Mouse (Mus musculus) embryonic facial prominence, embryonic 10.5 days (tissue): ENCODE results near the gene Nipsnap2. TPM values are rescaled to one million over a fixed set of nuclear protein-coding genes. Genes with fewer than 3 reads are reported as not detected.
"Not testable (repeated sequence)": the region's sequence is repeated elsewhere in the genome, so short reads cannot be mapped to it uniquely, and the experiment has no call there.

Source experiments
- DNase-seq: peaks from one replicate; pipeline ENCODE4 v3.0.0-alpha.2; 2017; ENCODE audit warnings: low spot score
- H3K27ac ChIP-seq: fragments of 300-500 bp; sonication (generic); replicated peaks from 2 replicates; pipeline ENCODE4 v1.5.1; 2016; ENCODE audit warnings: mild to moderate bottlenecking
- H3K27me3 ChIP-seq: fragments of 300-500 bp; sonication (generic); replicated peaks from 2 replicates; pipeline ENCODE4 v1.6.1; 2016; ENCODE audit warnings: low read depth, mild to moderate bottlenecking; ENCODE audit not compliant: poor library complexity, severe bottlenecking
- H3K36me3 ChIP-seq: fragments of 300-500 bp; sonication (generic); replicated peaks from 2 replicates; pipeline ENCODE4 v1.6.1; 2016; ENCODE audit warnings: mild to moderate bottlenecking, moderate library complexity
- H3K4me1 ChIP-seq: fragments of 300-500 bp; sonication (generic); 2 replicates; pipeline ENCODE4 v1.6.1; 2016
- H3K4me3 ChIP-seq: fragments of 300-500 bp; sonication (generic); 2 replicates; pipeline ENCODE4 v1.5.1; 2016; ENCODE audit warnings: mild to moderate bottlenecking, moderate library complexity
- H3K9me3 ChIP-seq: fragments of 300-500 bp; sonication (generic); 2 replicates; pipeline ENCODE4 v1.6.1; 2016; ENCODE audit warnings: mild to moderate bottlenecking
- WGBS: fragments of 180-500 bp; shearing (Covaris S2); methylation state at CpG from one replicate; pipeline ENCODE4 v1.1.7; 2016; 5-methylcytosine and 5-hydroxymethylcytosine counted together
- polyA plus RNA-seq: library from polyadenylated mRNA; unstranded; fragments of >200 nt; fragmentation: Nextera tagmentation; extraction: Ambion mirVana; gene quantifications from 2 replicates; pipeline ENCODE4 v1.2.1, GENCODE M21; 2016

Nipsnap2 gene
- polyA plus RNA-seq, 1 experiment from 2014 or later, result 74.8 TPM

GRCm38 (mm10) chr5:129772433-129772832 lies 47.6 kb downstream of the Nipsnap2 start:
- Histone ChIP-seq H3K9me3 (no peaks in the 10 kb centered on the region), H3K4me3 (no peak overlapping the region), H3K27me3 (no peaks in the 10 kb centered on the region), H3K27ac (no peak overlapping the region), H3K4me1 (no peaks in the 10 kb centered on the region), H3K36me3 (peaks cover 28% of the 10 kb centered on the region)
- WGBS, result 88% methylated on average over 10 of the region's 10 CpGs
- DNase-seq, result no peak

GRCm38 (mm10) chr5:129773330-129773729 lies 48.5 kb downstream of the Nipsnap2 start:
- not testable (repeated sequence) for H3K27ac ChIP-seq, H3K27me3 ChIP-seq, H3K9me3 ChIP-seq, DNase-seq, H3K4me1 ChIP-seq, H3K4me3 ChIP-seq
- peaks cover 19% of the 10 kb centered on the region for H3K36me3 ChIP-seq
- WGBS, result 85% methylated on average over 4 of the region's 4 CpGs

DNA sequence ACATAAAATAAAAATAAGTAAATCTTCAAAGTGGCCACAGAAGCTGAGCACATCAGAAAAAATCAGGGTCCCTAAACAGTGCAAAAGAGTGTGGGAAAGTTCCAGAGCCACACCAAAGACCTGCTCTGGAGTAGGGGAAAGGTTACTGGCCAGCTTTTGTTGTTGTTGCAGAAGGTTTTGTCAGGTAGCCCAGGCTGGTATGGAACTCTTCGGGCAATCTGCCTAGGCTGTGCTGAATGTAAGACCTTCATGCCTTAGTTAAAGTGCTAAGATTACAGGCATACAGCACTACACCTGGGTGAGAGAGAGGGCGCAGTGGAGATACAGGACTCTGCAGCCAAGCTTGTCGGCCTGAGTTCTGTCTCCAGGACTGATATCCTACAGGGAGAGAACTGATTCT lies 49.8 kb downstream of the Nipsnap2 start:
- Histone ChIP-seq H3K36me3 (peaks cover 14% of the 10 kb centered on the region), H3K9me3 (no peaks in the 10 kb centered on the region), H3K27ac (no peak overlapping the region), H3K27me3 (no peaks in the 10 kb centered on the region), H3K4me1 (peaks cover 15% of the 10 kb centered on the region), H3K4me3 (no peak overlapping the region)
- 89% methylated on average over 3 of the region's 3 CpGs for WGBS
- DNase-seq, result no peak

GRCm38 (mm10) chr5:129778348-129778995 lies 53.6 kb downstream of the Nipsnap2 start:
- 44% methylated on average over 11 of the region's 11 CpGs for WGBS

GRCm38 (mm10) chr5:129778996-129779716 lies 54.3 kb downstream of the Nipsnap2 start:
- WGBS, result 2% methylated on average over 32 of the region's 32 CpGs
- Histone ChIP-seq H3K9me3 (no peaks in the 10 kb centered on the region), H3K36me3 (no peaks in the 10 kb centered on the region), H3K4me3 (peak overlapping the region; percentile 69), H3K4me1 (peaks cover 18% of the 10 kb centered on the region), H3K27me3 (no peaks in the 10 kb centered on the region), H3K27ac (peak overlapping the region; percentile 63)
- peak; percentile 88 for DNase-seq

More at GRCm38 (mm10) chr5:129778348-129778995, 53.6 kb downstream of the Nipsnap2 start:
- Histone ChIP-seq H3K4me1 (peaks cover 18% of the 10 kb centered on the region), H3K9me3 (no peaks in the 10 kb centered on the region), H3K36me3 (no peaks in the 10 kb centered on the region), H3K27me3 (no peaks in the 10 kb centered on the region), H3K4me3 (peak overlapping the region; percentile 69), H3K27ac (peak overlapping the region; percentile 63)
- no peak for DNase-seq

- WGBS, result 92% methylated on average over 3 of the region's 3 CpGs
- Histone ChIP-seq H3K9me3 (no peaks in the 10 kb centered on the region), H3K27ac (no peak overlapping the region), H3K4me3 (no peak overlapping the region), H3K4me1 (peaks cover 18% of the 10 kb centered on the region), H3K27me3 (no peaks in the 10 kb centered on the region), H3K36me3 (no peaks in the 10 kb centered on the region)
- no peak for DNase-seq
Measured at GRCm38 (mm10) chr5:129780131-129780530, 55.3 kb downstream of the Nipsnap2 start.

DNA sequence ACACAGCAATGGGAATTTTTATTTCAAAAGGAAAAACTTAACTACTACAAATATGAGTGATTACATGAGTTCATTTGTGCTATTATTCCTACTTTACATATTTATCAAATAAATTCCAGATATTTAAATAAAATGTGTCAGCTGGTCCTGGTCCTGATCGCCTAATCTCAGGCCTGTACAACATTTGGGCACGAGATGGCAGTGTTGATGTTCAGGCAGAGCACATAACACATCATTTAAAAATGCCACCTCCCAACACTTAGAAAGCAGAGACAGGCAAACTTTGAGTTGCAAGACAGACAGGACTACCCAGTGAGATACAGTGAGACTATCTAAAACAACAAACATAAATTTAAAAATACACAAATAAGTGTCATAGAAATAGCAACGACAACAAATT lies 57.3 kb downstream of the Nipsnap2 start:
- 49% methylated on average over 3 of the region's 3 CpGs for WGBS
- H3K36me3 ChIP-seq, result no peaks in the 10 kb centered on the region
- no peak overlapping the region for H3K27ac ChIP-seq
- H3K27me3 ChIP-seq, result no peaks in the 10 kb centered on the region
- DNase-seq, result no peak
- no peak overlapping the region for H3K4me3 ChIP-seq
- H3K4me1 ChIP-seq, result peaks cover 22% of the 10 kb centered on the region
- H3K9me3 ChIP-seq, result no peaks in the 10 kb centered on the region

DNA sequence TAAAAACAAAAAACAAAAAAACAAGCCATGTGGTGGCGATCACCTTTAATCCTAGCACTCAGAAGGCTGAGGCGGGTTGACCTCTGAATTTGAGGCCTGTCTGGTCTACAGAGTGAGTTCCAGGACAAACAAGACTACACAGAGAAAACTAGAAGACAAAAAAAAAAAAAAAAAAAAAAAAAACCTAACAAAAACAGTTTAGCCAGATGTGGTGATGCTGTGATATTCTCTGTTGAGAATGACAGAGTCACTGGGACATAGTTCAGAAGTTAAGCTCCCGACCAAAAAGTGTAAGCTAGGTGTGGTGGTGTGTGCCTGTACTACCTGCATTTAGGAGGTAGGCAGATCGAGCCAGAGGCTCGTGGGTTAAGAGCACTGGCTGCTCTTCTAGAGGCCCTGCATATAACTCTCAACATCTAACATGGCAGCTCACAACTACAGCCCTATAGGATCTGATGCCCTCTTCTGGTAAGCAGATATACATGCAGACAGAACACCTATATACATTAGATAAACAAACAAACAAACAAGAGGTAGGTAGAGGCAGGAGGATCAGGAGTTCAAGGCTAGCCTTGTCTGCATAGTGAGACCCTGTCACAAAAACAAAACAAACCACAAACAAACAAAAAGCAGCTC lies 60.5 kb downstream of the Nipsnap2 start:
- no peak for DNase-seq
- WGBS, result 88% methylated on average over 5 of the region's 5 CpGs

GRCm38 (mm10) chr5:129786161-129786560 lies 61.3 kb downstream of the Nipsnap2 start:
- DNase-seq, result no peak
- peak overlapping the region; percentile 98 for H3K27ac ChIP-seq
- H3K4me1 ChIP-seq, result peaks cover 16% of the 10 kb centered on the region
- H3K9me3 ChIP-seq, result no peaks in the 10 kb centered on the region
- peaks cover 26% of the 10 kb centered on the region for H3K36me3 ChIP-seq
- H3K27me3 ChIP-seq, result no peaks in the 10 kb centered on the region
- 83% methylated on average over 6 of the region's 6 CpGs for WGBS
- peak overlapping the region; percentile 93 for H3K4me3 ChIP-seq

More for the DNA sequence above, 60.5 kb downstream of the Nipsnap2 start:
- Histone ChIP-seq H3K4me3 (no peak overlapping the region), H3K27me3 (no peaks in the 10 kb centered on the region), H3K9me3 (no peaks in the 10 kb centered on the region), H3K36me3 (peaks cover 20% of the 10 kb centered on the region), H3K4me1 (peaks cover 16% of the 10 kb centered on the region), H3K27ac (no peak overlapping the region)

DNA sequence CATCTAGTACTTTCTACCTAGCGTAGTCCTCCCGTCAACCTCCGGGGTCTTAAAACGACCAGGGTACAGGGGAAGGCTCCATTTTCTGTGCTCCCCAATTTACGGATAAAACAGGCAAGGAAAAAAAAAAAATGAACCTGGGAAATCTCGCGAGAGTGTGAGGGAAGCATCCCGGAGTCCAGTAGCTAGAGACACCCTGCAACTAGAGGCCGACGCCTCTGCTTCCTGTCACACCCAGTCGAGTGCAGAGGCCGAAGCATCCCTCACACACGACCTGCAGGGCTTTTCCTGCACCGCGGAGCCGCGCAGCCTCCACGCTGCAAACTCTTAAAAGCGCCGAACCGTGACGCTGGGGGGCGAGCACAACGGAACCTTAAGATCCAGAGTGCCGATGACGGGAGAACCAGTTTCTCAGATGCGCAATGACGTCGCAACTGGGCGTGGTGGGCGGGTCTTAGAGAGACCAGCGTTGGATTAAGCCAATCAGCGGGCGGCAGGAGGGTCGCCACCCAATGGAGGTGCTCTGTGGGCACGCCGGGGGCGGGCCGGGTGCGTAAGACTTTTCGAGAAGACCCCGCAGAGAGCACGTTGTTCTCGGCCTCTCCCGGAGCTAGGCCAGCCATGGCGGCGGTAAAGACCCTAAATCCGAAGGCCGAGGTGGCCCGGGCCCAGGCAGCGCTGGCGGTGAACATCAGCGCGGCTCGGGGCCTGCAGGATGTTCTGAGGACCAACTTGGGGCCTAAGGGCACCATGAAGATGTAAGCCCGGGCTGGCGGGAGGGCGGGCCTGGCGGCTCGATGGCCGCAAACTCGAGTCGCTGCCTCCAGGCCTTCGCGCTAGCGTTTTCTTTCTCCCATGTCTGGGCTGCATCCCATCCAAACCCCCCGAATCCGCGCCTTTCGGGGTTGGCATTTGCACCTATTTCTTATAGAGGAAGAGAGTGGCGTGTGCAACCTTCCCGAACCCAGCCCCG lies 62.2 kb downstream of the Nipsnap2 start, which contains the start of gene Psph:
Psph (minus strand) TSS at position 632 of the 973 bp plus-strand sequence.
- WGBS, result under 1% methylated on average over 73 of the region's 73 CpGs
- peak; percentile 99 for DNase-seq

GRCm38 (mm10) chr5:129787818-129788593 lies 63.1 kb downstream of the Nipsnap2 start:
- WGBS, result 16% methylated on average over 11 of the region's 11 CpGs
- Histone ChIP-seq H3K27me3 (no peaks in the 10 kb centered on the region), H3K4me1 (peaks cover 16% of the 10 kb centered on the region), H3K36me3 (peaks cover 45% of the 10 kb centered on the region), H3K9me3 (no peaks in the 10 kb centered on the region), H3K27ac (peak overlapping the region; percentile 98), H3K4me3 (peak overlapping the region; percentile 93)
- DNase-seq, result no peak

More for the DNA sequence above, 62.2 kb downstream of the Nipsnap2 start, which contains the start of gene Psph:
- H3K4me3 ChIP-seq, result peak within 1 kb of the TSS; percentile 93
- peaks cover 16% of the 10 kb centered on the region for H3K4me1 ChIP-seq
- no peaks in the 10 kb centered on the region for H3K27me3 ChIP-seq
- no peaks in the 10 kb centered on the region for H3K9me3 ChIP-seq
- peaks cover 36% of the 10 kb centered on the region for H3K36me3 ChIP-seq
- peak within 1 kb of the TSS; percentile 98 for H3K27ac ChIP-seq
